Mouse (Mus musculus): Measurements from ENCODE around the gene Soat2. TPM values are rescaled to one million over a fixed set of nuclear protein-coding genes. Genes with fewer than 3 reads are reported as not detected.

Gene Soat2
- total RNA-seq, 4 experiments from 2014 or later: 0.26 to 0.27 TPM; not detected in 2

DNA sequence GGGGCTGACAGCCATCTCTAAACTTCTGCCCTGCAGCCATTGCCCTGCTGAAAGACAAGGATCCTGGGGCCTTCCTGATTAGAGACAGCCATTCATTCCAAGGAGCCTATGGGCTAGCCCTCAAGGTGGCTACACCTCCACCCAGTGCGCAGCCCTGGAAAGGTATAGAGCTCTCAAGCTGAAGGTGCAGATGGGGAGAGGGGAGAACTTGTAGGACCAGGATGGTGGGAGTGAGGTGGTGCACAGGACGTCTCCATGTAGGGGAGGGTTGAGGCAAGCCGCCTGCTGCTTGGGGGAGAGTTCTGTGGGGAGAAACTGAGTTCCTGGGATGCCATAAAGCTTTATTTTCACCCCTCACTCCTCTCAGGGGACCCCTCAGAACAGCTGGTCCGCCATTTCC lies 36.7 kb upstream of the Soat2 start:
- DNase-seq (ENCODE audit: low spot score in 2 of 2): no peak

DNA sequence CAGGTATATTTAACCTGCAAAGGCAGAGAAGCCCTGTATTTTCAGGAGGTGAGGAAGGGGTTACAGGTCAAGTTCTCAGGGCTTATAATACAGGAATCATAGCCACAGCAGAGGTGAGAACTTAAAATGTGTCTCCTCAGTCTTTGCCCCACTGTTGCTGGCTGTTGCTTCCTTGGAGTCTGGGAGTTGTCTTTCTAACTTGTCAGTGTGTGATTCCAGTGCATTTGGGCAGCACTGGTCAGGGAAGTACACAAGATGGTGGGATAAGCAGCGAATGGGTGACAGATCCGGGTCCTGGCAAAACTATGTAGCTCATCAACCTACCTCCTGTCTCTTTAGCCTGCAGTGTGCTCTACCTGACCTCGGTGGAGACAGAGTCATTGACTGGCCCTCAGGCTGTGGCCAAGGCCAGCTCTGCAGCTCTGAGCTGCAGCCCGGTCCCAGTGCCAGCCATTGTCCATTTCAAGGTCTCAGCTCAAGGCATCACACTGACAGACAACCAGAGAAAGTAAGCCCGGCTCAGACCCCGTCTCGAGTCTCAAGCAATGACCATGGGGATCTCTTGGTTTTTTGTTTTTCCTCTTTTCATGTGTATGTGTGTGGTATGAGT lies 35.6 kb upstream of the Soat2 start:
- no peak for DNase-seq (ENCODE audit: low spot score in 2 of 2)

- DNase-seq (ENCODE audit: low spot score in 2 of 2): no peak
These were observed 34.5 kb upstream of the Soat2 start for GRCm38 (mm10) chr15:102115731-102116231.

- peak in 1 of 2 experiments; percentile 4 for DNase-seq (ENCODE audit: low spot score in 2 of 2)
These were observed 33.4 kb upstream of the Soat2 start for GRCm38 (mm10) chr15:102116753-102117415.

- no peak for DNase-seq (ENCODE audit: low spot score in 2 of 2)
These were observed 32.6 kb upstream of the Soat2 start for GRCm38 (mm10) chr15:102117461-102118443.

DNA sequence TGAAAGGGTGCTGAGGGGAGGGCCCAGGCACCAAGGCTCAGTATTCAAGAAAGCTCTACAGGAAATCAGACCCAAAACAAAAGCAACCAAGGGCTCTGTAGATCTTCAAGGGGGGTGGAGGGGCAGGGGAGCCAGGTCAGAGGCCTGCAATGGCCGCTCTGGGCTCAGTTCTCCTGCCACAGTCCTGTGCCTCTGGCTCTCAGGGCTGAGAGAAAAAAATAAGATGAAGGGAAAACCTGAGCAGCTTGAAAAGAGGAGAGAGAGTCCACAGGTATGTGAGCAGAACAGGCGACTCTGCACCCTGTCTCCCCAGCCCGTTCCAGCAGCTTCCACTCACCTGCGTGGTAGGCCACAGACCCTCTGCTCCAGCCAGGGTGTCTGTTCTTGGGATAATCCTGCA lies 31.7 kb upstream of the Soat2 start:
- no peak for DNase-seq (ENCODE audit: low spot score in 2 of 2)

DNA sequence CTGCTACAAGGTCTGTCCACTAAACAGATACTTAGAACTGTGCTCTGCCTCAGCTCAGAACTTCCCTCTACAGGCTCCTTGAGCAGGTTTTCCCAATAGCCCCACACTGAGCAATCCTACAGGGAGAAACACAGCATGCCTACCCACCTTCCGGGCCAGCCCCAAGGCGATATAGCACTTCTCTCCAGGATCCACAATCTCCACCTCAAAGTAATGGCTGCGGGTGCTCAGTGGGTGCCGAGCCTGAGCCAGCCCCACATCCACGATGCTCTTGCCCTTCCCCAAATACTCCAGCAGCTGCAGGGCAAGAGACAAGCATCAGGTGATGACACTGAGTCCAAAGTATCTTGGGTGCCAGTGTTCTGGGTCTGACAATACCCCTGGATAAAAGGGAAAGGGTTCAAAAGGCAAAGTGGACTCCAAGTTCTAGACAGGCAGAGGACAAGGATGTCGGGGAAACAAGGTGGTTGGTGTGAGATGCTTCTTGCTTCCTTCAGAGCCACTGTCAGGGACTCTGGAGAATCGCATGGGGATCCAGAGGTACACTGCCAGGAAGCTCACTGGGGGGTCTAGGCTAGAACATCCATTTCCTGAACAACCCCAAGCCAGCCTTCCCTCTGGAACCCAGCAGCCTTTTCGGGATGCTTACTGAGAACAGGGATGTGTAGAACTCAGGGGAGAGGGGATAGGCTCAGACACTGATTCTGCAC lies 31.1 kb upstream of the Soat2 start:
- no peak for DNase-seq (ENCODE audit: low spot score in 2 of 2)

DNA sequence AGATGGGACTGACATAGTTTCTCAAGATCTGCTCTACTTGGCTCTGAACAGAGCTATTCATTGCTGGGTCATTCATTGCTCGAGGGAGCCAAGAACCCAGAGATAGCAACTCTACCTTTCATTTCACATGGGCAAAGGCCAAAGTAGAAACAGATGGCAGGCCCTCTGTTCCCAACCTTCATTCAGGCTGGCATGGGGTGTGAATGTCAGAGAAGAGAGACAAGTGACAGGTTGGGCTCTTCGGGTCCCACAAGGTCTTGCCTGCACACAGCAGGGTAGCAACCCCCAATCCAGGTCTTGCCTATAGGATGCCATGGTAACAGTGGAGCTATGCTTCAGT lies 30.5 kb upstream of the Soat2 start:
- DNase-seq (ENCODE audit: low spot score in 2 of 2): no peak

- DNase-seq (ENCODE audit: low spot score in 2 of 2): no peak
These were observed 29.8 kb upstream of the Soat2 start for GRCm38 (mm10) chr15:102120530-102120929.

- no peak for DNase-seq (ENCODE audit: low spot score in 2 of 2)
These were observed 24.0 kb upstream of the Soat2 start for GRCm38 (mm10) chr15:102126303-102126702.

DNA sequence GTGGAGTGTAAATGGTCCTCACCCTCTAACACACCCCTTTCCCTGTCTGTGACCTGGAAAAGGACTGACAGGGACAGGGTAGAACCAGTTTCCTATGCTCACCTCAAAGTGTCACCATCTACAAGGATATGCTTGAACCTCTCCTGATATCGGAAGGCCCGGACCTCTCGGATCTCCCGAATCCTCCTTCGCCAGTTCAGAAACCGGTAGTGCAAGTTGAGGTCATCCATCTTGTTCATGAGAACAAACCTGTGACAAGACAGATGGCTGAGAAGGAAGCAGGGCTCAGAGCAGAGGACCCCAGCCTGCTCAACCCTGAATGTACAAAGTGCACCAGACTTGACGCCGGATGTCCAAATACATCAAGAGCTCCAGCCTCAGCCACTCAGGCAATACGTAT lies 17.0 kb upstream of the Soat2 start:
- DNase-seq (ENCODE audit: low spot score in 2 of 2): no peak

GRCm38 (mm10) chr15:102134709-102135108 lies 15.6 kb upstream of the Soat2 start:
- DNase-seq (ENCODE audit: low spot score in 2 of 2): no peak

DNA sequence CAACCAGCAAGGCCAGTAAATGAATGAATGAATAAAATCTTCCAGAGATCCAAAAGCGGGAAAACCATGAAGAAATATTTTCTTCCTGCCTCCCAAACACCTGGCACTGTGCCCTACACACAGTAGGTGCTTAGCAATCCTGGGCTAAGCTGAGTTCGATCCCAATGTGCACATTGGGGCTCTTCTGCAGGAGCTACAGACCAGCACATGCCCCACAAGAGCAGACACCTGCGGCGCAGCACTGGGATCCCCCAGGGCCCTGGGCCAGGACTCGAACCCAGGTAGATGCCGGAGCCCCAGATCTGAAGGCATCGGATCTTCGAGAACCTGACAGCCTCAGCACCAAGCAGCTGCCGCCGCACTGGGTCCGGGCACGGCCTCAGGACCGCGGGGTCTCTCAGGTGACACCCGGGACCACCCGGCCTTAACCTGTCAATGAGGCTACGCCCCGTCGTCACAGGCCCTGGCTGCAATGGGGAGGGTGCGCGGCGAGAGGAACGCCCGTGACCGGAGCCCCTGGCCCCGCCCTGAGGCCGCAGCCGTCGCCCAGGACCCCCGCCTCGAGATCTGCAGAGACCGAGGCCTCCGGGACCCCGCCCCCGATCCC lies 14.7 kb upstream of the Soat2 start:
- DNase-seq (ENCODE audit: low spot score in 2 of 2): peak in 1 of 2 experiments; percentile 50

DNA sequence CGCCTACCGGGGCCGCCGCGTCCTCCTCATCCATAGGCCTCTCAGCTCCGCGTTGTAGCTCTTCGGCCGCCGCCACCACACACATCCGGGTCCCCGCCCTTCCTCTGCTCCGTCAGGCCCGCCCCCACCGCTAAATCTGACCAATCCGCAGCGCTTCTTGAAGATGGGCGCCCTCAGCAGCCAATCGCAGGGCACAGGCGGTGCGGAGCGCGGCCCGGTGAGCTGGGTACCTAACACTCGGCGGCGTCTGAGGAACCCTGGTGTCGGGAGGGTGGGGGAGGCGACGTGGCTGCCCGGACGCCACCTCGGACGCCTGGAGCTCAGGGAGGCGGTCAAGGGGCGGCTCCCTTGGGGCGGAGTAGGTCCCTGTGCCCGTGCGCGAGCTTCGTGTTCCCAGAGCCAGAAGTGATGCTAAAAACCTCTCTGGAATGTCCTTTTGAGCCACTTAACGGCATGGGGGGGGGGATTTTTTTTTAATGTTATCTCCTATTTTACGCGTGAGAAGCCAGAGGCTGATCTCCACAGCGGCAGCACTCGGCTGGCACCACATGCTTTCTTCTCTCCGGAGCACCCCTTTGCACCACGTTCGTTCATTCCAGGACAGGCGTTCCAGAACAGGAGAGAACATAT lies 14.1 kb upstream of the Soat2 start, which contains the start of gene Spryd3:
TSS of gene Spryd3 (minus strand) at position 106 of the 630 bp plus-strand sequence.
- DNase-seq (ENCODE audit: low spot score in 2 of 2): peak; percentile 95 to 98

- no peak for DNase-seq (ENCODE audit: low spot score in 2 of 2)
These were observed 9.2 kb upstream of the Soat2 start for GRCm38 (mm10) chr15:102141120-102141519.

GRCm38 (mm10) chr15:102142914-102143912 lies 7.1 kb upstream of the Soat2 start:
- DNase-seq (ENCODE audit: low spot score in 2 of 2): peak in 1 of 2 experiments; percentile 63

- no peak for DNase-seq (ENCODE audit: low spot score in 2 of 2)
These were observed 6.0 kb upstream of the Soat2 start, which contains the start of gene Igfbp6 for GRCm38 (mm10) chr15:102144274-102144711. Igfbp6 (plus strand) TSS chr15:102144362.

GRCm38 (mm10) chr15:102144726-102145125 lies 5.6 kb upstream of the Soat2 start:
- no peak for DNase-seq (ENCODE audit: low spot score in 2 of 2)

- peak in 1 of 2 experiments; percentile 70 for DNase-seq (ENCODE audit: low spot score in 2 of 2)
These were observed 5.0 kb upstream of the Soat2 start for GRCm38 (mm10) chr15:102145330-102145729.

All from left cerebral cortex, adult 8-10 months (tissue).